Mouse (Mus musculus) v-Abl transformed pro-B cells (cell line): ENCODE measurements around the gene Commd2.

Source experiments
- in situ Hi-C, 2 experiments: fragments of 400-800 bp; cut with MboI; formaldehyde crosslinking; loops; one replicate each; pipeline ENCODE4 v1.15.1; 2025; ENCODE audit not compliant: unreplicated experiment in 2 of 2

Commd2 gene

GRCm38 (mm10) chr3:57626954-57627513, 24.5 kb downstream of the Commd2 start:
- in situ Hi-C loops, result loop anchor here (5.0 to 25.0 kb wide), 4 partner anchors 160 to 1622 kb away; no protein-coding TSS in a partner anchor

GRCm38 (mm10) chr3:57625275-57625997, 26.1 kb downstream of the Commd2 start:
- in situ Hi-C loops, result loop anchor here (5.0 to 25.0 kb wide), 4 partner anchors 158 to 1621 kb away; no protein-coding TSS in a partner anchor

- in situ Hi-C loops, result loop anchor here in 1 of 2 experiments (10.0 to 25.0 kb wide), 3 partner anchors 355 to 1615 kb away; no protein-coding TSS in a partner anchor
Measured at GRCm38 (mm10) chr3:57619718-57620117, 31.8 kb downstream of the Commd2 start.

- in situ Hi-C loops, result loop anchor here in 1 of 2 experiments (25.0 kb wide), 1 partner anchor 747 kb away; no protein-coding TSS in a partner anchor
Measured at GRCm38 (mm10) chr3:57615652-57616051, 35.9 kb downstream of the Commd2 start.

GRCm38 (mm10) chr3:57612430-57612997, 39.0 kb downstream of the Commd2 start:
- in situ Hi-C loops, result loop anchor here in 1 of 2 experiments (25.0 kb wide), 1 partner anchor 750 kb away; no protein-coding TSS in a partner anchor

GRCm38 (mm10) chr3:57611776-57612175, 39.7 kb downstream of the Commd2 start:
- in situ Hi-C loops, result loop anchor here in 1 of 2 experiments (25.0 kb wide), 1 partner anchor 751 kb away; no protein-coding TSS in a partner anchor

- in situ Hi-C loops, result loop anchor here in 1 of 2 experiments (25.0 kb wide), 1 partner anchor 758 kb away; no protein-coding TSS in a partner anchor
Measured at GRCm38 (mm10) chr3:57604618-57605015, 46.9 kb downstream of the Commd2 start.

- in situ Hi-C loops, result loop anchor here in 1 of 2 experiments (25.0 kb wide), 1 partner anchor 758 kb away; no protein-coding TSS in a partner anchor
Measured at GRCm38 (mm10) chr3:57603891-57604617, 47.5 kb downstream of the Commd2 start.

GRCm38 (mm10) chr3:57602610-57603009, 48.9 kb downstream of the Commd2 start:
- in situ Hi-C loops, result loop anchor here in 1 of 2 experiments (25.0 kb wide), 1 partner anchor 760 kb away; no protein-coding TSS in a partner anchor

GRCm38 (mm10) chr3:57596566-57596965, 54.9 kb downstream of the Commd2 start:
- in situ Hi-C loops, result no loop called here

GRCm38 (mm10) chr3:57595506-57595905, 56.0 kb downstream of the Commd2 start:
- in situ Hi-C loops, result no loop called here
